Mouse (Mus musculus): ENCODE measurements around the gene Prickle1.

DNA sequence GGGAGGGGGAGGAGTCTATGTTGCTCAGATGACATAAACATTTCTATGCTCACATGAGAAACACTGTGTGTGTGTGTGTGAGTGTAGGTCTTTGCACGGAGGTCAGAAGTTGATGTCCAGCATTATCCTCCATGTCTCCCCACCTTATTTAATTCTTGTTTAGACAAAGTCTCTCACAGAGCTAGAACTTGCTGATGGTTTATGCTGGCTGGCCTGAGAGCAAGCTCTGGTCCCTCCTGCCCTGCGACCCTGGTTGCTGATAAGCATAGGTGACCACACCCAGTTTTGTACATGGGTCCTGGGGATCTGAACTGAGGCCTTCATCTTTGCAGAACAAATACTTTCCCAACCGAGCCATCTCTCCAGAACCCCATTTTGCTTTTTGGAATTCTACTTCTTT, 3.1 kb downstream of the Prickle1 start:
- TF ChIP-seq POLR2A (IDR thresholded peaks at IDR 0.05; ENCODE audit: borderline replicate concordance, insufficient read depth, low read length) (no peak), CTCF (IDR thresholded peaks at IDR 0.05; ENCODE audit: borderline replicate concordance, insufficient read depth, low read depth, low read length) (no peak)

Measured in cerebellum, adult 2 months (tissue).